Mouse (Mus musculus): Measurements from ENCODE around the gene Rab23.
"Not testable (repeated sequence)": the region's sequence is repeated elsewhere in the genome, so short reads cannot be mapped to it uniquely, and the experiment has no call there.

DNA sequence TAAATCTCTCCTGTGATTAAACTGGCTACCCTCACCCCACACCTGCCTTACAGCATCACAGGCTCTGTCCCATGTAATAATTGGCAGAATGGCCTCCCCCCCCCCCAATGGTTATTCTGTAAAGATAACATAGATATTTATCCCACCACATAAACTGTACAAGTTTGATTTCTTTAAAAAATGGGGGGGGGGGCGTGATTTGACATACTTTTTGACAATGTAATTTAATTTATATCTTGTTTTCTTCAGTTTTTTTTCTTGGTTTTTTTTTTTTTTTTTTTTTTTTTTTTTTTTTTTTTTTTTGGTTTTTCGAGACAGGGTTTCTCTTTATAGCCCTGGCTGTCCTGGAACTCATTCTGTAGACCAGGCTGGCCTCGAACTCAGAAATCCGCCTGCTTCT lies 30.0 kb downstream of the Rab23 start:
- not testable (repeated sequence) for TF ChIP-seq POLR2A (IDR thresholded peaks at IDR 0.05; ENCODE audit: borderline replicate concordance, low read depth, low read length); CTCF (IDR thresholded peaks at IDR 0.05; ENCODE audit: low read depth, low read length)
